Mouse (Mus musculus) CD4-positive, CD25-positive, alpha-beta regulatory T cell, adult 2 months (primary cell): ENCODE data around the gene Dpf3.

Experiments
- DNase-seq: peaks from one replicate; pipeline ENCODE4 v3.0.0-alpha.2; 2012; ENCODE audit warnings: low read depth, low spot score

Dpf3 gene

GRCm38 (mm10) chr12:83470085-83470484, 17.4 kb downstream of the Dpf3 start:
- DNase-seq, result no peak

GRCm38 (mm10) chr12:83466508-83467430, 20.7 kb downstream of the Dpf3 start:
- no peak for DNase-seq

- DNase-seq, result no peak
Observed at GRCm38 (mm10) chr12:83466053-83466452, 21.5 kb downstream of the Dpf3 start.

- no peak for DNase-seq
Observed at GRCm38 (mm10) chr12:83460272-83460671, 27.2 kb downstream of the Dpf3 start.

GRCm38 (mm10) chr12:83454697-83455321, 32.7 kb downstream of the Dpf3 start:
- no peak for DNase-seq

- DNase-seq, result no peak
Observed at GRCm38 (mm10) chr12:83451850-83452249, 35.7 kb downstream of the Dpf3 start.

- no peak for DNase-seq
Observed at GRCm38 (mm10) chr12:83450471-83450870, 37.0 kb downstream of the Dpf3 start.

- no peak for DNase-seq
Observed at GRCm38 (mm10) chr12:83449202-83449601, 38.3 kb downstream of the Dpf3 start.

- no peak for DNase-seq
Observed at GRCm38 (mm10) chr12:83445587-83445986, 41.9 kb downstream of the Dpf3 start.

- DNase-seq, result no peak
Observed at GRCm38 (mm10) chr12:83444448-83444847, 43.1 kb downstream of the Dpf3 start.

GRCm38 (mm10) chr12:83438002-83438401, 49.5 kb downstream of the Dpf3 start:
- no peak for DNase-seq

GRCm38 (mm10) chr12:83433987-83434698, 53.4 kb downstream of the Dpf3 start:
- DNase-seq, result no peak

- no peak for DNase-seq
Observed at GRCm38 (mm10) chr12:83433436-83433835, 54.1 kb downstream of the Dpf3 start.

GRCm38 (mm10) chr12:83430207-83430606, 57.3 kb downstream of the Dpf3 start:
- no peak for DNase-seq

GRCm38 (mm10) chr12:83428016-83428415, 59.5 kb downstream of the Dpf3 start:
- DNase-seq, result no peak

- no peak for DNase-seq
Observed at GRCm38 (mm10) chr12:83427601-83428000, 59.9 kb downstream of the Dpf3 start.

- no peak for DNase-seq
Observed at GRCm38 (mm10) chr12:83426326-83426725, 61.2 kb downstream of the Dpf3 start.

GRCm38 (mm10) chr12:83425736-83426135, 61.8 kb downstream of the Dpf3 start:
- no peak for DNase-seq

- no peak for DNase-seq
Observed at GRCm38 (mm10) chr12:83424720-83425444, 62.6 kb downstream of the Dpf3 start.

GRCm38 (mm10) chr12:83424086-83424719, 63.3 kb downstream of the Dpf3 start:
- no peak for DNase-seq

- no peak for DNase-seq
Observed at GRCm38 (mm10) chr12:83420346-83420745, 67.2 kb downstream of the Dpf3 start.
